Mouse (Mus musculus) c-Kit-positive CD71-positive TER-119-negative erythroid progenitor cells, embryonic 14.5 days (primary cell): ENCODE data around the gene Avil.

Experiments used
- DNase-seq: peaks from one replicate; pipeline ENCODE4 v3.0.0-alpha.2; 2013; ENCODE audit warnings: low read depth

Avil gene

GRCm38 (mm10) chr10:127000529-127000928 lies at the start of gene Avil:
Avil (plus strand) TSS chr10:127000709.
- no peak for DNase-seq

GRCm38 (mm10) chr10:126952375-126952774 lies 48.1 kb upstream of the Avil start:
- DNase-seq: no peak

- no peak for DNase-seq
Measured at GRCm38 (mm10) chr10:126953029-126953471, 47.5 kb upstream of the Avil start.

GRCm38 (mm10) chr10:126956692-126957358 lies 43.7 kb upstream of the Avil start:
- no peak for DNase-seq

GRCm38 (mm10) chr10:126957359-126958107 lies 43.0 kb upstream of the Avil start:
- DNase-seq: no peak

GRCm38 (mm10) chr10:126960496-126960895 lies 40.0 kb upstream of the Avil start:
- no peak for DNase-seq

GRCm38 (mm10) chr10:126961757-126962156 lies 38.8 kb upstream of the Avil start:
- DNase-seq: no peak

- DNase-seq: no peak
Measured at GRCm38 (mm10) chr10:126962271-126962965, 38.1 kb upstream of the Avil start.

- no peak for DNase-seq
Measured at GRCm38 (mm10) chr10:126962966-126963330, 37.6 kb upstream of the Avil start.

- DNase-seq: no peak
Measured at GRCm38 (mm10) chr10:126963821-126964220, 36.7 kb upstream of the Avil start.

- DNase-seq: no peak
Measured at GRCm38 (mm10) chr10:126971363-126972050, 29.0 kb upstream of the Avil start.

- no peak for DNase-seq
Measured at GRCm38 (mm10) chr10:126972051-126972725, 28.3 kb upstream of the Avil start.

- DNase-seq: no peak
Measured at GRCm38 (mm10) chr10:126972988-126973387, 27.5 kb upstream of the Avil start.

GRCm38 (mm10) chr10:126975706-126976105 lies 24.8 kb upstream of the Avil start:
- DNase-seq: no peak

GRCm38 (mm10) chr10:126977076-126977475 lies 23.4 kb upstream of the Avil start:
- DNase-seq: no peak

GRCm38 (mm10) chr10:126978277-126978994 lies 22.1 kb upstream of the Avil start, which contains the start of gene Ctdsp2:
Ctdsp2 (plus strand) TSS chr10:126978717.
- DNase-seq: peak; percentile 95

- no peak for DNase-seq
Measured at GRCm38 (mm10) chr10:126979121-126979635, 21.3 kb upstream of the Avil start.

- DNase-seq: no peak
Measured at GRCm38 (mm10) chr10:126979636-126980151, 20.8 kb upstream of the Avil start.

GRCm38 (mm10) chr10:126980221-126980932 lies 20.1 kb upstream of the Avil start:
- no peak for DNase-seq
